10 mouse cellular contexts compared by ENCODE assay signal in the genomic region with DNA sequence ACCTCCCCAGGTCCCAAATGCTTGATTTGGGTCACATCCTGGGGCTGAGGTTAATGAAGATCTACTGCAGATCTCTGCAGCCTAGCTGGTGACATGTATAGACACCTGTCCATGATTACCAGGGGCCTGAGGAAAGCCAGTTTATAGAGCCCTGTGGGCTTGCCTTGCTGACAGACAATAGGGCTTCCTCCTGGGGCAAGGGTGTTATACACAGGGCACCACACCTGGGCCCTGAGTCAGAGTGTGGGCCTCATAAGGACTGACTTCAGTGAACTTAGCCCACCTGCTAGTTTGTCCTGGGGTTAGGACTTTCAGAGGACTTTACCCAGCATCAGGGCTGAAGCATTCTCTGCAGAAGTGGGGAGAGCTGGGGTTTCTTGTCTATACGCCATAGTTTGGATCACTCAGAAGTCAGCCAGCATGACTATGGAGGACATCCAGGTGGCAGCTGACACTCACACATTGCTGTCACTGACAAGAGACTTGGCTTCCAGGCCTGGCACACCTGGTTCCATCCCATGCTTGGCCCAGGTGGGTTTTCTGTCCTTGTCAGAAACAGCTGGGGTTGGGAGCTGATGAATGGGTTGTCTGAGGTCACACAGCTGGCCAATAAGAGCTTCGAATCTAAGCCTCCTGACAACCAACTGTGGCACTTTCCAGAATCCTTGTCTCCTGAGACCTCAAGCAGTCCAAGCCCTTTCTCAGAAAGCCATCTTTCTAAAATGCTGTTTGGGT.
DNase-seq lines count a peak whose midpoint lies in the region; ATAC-seq and TF ChIP-seq lines count a peak whose summit lies in the region.
"Had no signal": no experiment of that assay in that cellular context is flagged by ENCODE, and none has a peak within 500 bp of the region (broad histone marks: within the 10 kb centered on the region; RNA-seq: fewer than 3 reads in every experiment).

No protein-coding gene starts in this region.

- no peaks in the 10 kb centered on the region for H3K27me3 ChIP-seq in kidney, embryonic 16.5 days (ENCODE audit: insufficient read depth, low read length)
- H3K27me3 ChIP-seq in kidney, adult 2 months (replicated peaks; ENCODE audit: control insufficient read depth, insufficient read depth, low read length), result no peaks in the 10 kb centered on the region
- H3K27me3 ChIP-seq in limb, embryonic 14.5 days (ENCODE audit: control insufficient read depth, insufficient read depth, low read length), result no peaks in the 10 kb centered on the region
- no peaks in the 10 kb centered on the region for H3K27me3 ChIP-seq in intestine, postnatal 0 days (replicated peaks; ENCODE audit: control insufficient read depth, insufficient read depth, low read length)
- H3K27me3 ChIP-seq: stomach, embryonic 15.5 days had no signal

- DNase-seq in cerebellum, postnatal 10 days, result peak; percentile 26 to 29
- no peak for DNase-seq in cerebellum, postnatal 25 days
- DNase-seq in kidney, adult 2 months, result no peak
- DNase-seq in limb, embryonic 14.5 days (ENCODE audit: low spot score), result no peak
- peak; percentile 68 for DNase-seq in thymus, postnatal 25 days

- peak; percentile 11; the same call in 1 of the 2 replicates for ATAC-seq in kidney, embryonic 16.5 days (ENCODE audit: low FRiP score, low TSS enrichment)
- ATAC-seq in limb, embryonic 14.5 days (ENCODE audit: low FRiP score, low read depth), result no peak
- ATAC-seq in erythroid progenitor cell, adult 5-6 weeks (replicated peaks; ENCODE audit: low FRiP score, poor library complexity, severe bottlenecking), result no peak
- no peak for ATAC-seq in intestine, postnatal 0 days

- no peak overlapping the region for H3K9ac ChIP-seq in kidney, embryonic 16.5 days (replicated peaks; ENCODE audit: low read length)
- no peak overlapping the region for H3K9ac ChIP-seq in limb, embryonic 14.5 days (ENCODE audit: low read depth, low read length, severe bottlenecking)
- H3K9ac ChIP-seq in intestine, postnatal 0 days (ENCODE audit: low read depth, low read length), result no peak overlapping the region
- H3K9ac ChIP-seq: midbrain, embryonic 12.5 days; stomach, embryonic 15.5 days had no signal

- no peak overlapping the region for H3K4me3 ChIP-seq in kidney, embryonic 16.5 days (ENCODE audit: low read length)
- no peak overlapping the region for H3K4me3 ChIP-seq in kidney, adult 2 months (ENCODE audit: insufficient read depth, low read depth, low read length)
- H3K4me3 ChIP-seq in limb, embryonic 14.5 days (replicated peaks; ENCODE audit: low read length), result no peak overlapping the region
- H3K4me3 ChIP-seq in intestine, postnatal 0 days (ENCODE audit: low read depth, low read length), result no peak overlapping the region
- H3K4me3 ChIP-seq: midbrain, embryonic 12.5 days; stomach, embryonic 15.5 days had no signal

- WGBS in kidney, embryonic 16.5 days, result 80% methylated on average over 2 of the region's 2 CpGs
- WGBS in kidney, adult 2 months, result 92% methylated on average over 2 of the region's 2 CpGs
- 61% methylated on average over 2 of the region's 2 CpGs for WGBS in limb, embryonic 14.5 days
- 84% methylated on average over 2 of the region's 2 CpGs for WGBS in intestine, postnatal 0 days

- TF ChIP-seq POLR2A in kidney, adult 2 months (IDR thresholded peaks at IDR 0.05; ENCODE audit: low read depth, low read length), result no peak
- TF ChIP-seq POLR2A in limb, embryonic 14.5 days (IDR thresholded peaks at IDR 0.05; ENCODE audit: borderline replicate concordance, extremely low read depth, insufficient read depth, insufficient read length), result no peak

- H3K27ac ChIP-seq in kidney, embryonic 16.5 days (ENCODE audit: low read length), result no peak overlapping the region
- no peak overlapping the region for H3K27ac ChIP-seq in kidney, adult 2 months (ENCODE audit: insufficient read depth, low read depth, low read length)
- peak overlapping the region; percentile 79 for H3K27ac ChIP-seq in limb, embryonic 14.5 days (replicated peaks; ENCODE audit: low read depth, low read length)
- H3K27ac ChIP-seq in intestine, postnatal 0 days (ENCODE audit: low read depth, low read length), result no peak overlapping the region
- H3K27ac ChIP-seq: stomach, embryonic 15.5 days had no signal

- no peak overlapping the region for H3K4me2 ChIP-seq in kidney, embryonic 16.5 days (replicated peaks; ENCODE audit: low read depth, low read length)
- no peak overlapping the region for H3K4me2 ChIP-seq in limb, embryonic 14.5 days (replicated peaks; ENCODE audit: low read depth, low read length, severe bottlenecking)
- H3K4me2 ChIP-seq in intestine, postnatal 0 days (replicated peaks; ENCODE audit: low read depth), result no peak overlapping the region
- H3K4me2 ChIP-seq: midbrain, embryonic 12.5 days; stomach, embryonic 15.5 days had no signal

- peaks cover 11% of the 10 kb centered on the region; the same call in 1 of the 2 replicates for H3K4me1 ChIP-seq in kidney, embryonic 16.5 days (ENCODE audit: insufficient read depth, low read length)
- H3K4me1 ChIP-seq in kidney, adult 2 months (ENCODE audit: control insufficient read depth, insufficient read depth, low read length), result no peaks in the 10 kb centered on the region
- peaks cover 36% of the 10 kb centered on the region for H3K4me1 ChIP-seq in limb, embryonic 14.5 days (ENCODE audit: control insufficient read depth, insufficient read depth, low read length)
- no peaks in the 10 kb centered on the region for H3K4me1 ChIP-seq in intestine, postnatal 0 days (replicated peaks; ENCODE audit: control insufficient read depth, insufficient read depth, low read length)

- no peaks in the 10 kb centered on the region for H3K36me3 ChIP-seq in kidney, embryonic 16.5 days (ENCODE audit: insufficient read depth, low read length)
- H3K36me3 ChIP-seq in kidney, adult 2 months (ENCODE audit: control insufficient read depth, insufficient read depth, low read length), result no peaks in the 10 kb centered on the region
- no peaks in the 10 kb centered on the region for H3K36me3 ChIP-seq in limb, embryonic 14.5 days (ENCODE audit: control insufficient read depth, insufficient read depth, low read length)
- H3K36me3 ChIP-seq in intestine, postnatal 0 days (ENCODE audit: control insufficient read depth, insufficient read depth), result no peaks in the 10 kb centered on the region
- H3K36me3 ChIP-seq: midbrain, embryonic 12.5 days; stomach, embryonic 15.5 days had no signal

- TF ChIP-seq CTCF in kidney, adult 2 months (conservative IDR thresholded peaks at IDR 0.05; ENCODE audit: insufficient read depth, insufficient read length, low read depth, low read length), result no peak
- TF ChIP-seq CTCF in intestine, postnatal 0 days (IDR thresholded peaks at IDR 0.05; ENCODE audit: low read depth), result no peak

- no peaks in the 10 kb centered on the region for H3K9me3 ChIP-seq in kidney, embryonic 16.5 days (ENCODE audit: low read length)
- H3K9me3 ChIP-seq in limb, embryonic 14.5 days (ENCODE audit: control insufficient read depth, low read length), result no peaks in the 10 kb centered on the region
- no peaks in the 10 kb centered on the region for H3K9me3 ChIP-seq in intestine, postnatal 0 days (ENCODE audit: control insufficient read depth)
- H3K9me3 ChIP-seq: midbrain, embryonic 12.5 days; stomach, embryonic 15.5 days had no signal

Comparison
In these comparisons a context has a peak if more than half of its experiments do, and no peak if none do; other contexts are left out.
1. DNase-seq: peak in cerebellum, postnatal 10 days (2 of 2) and thymus, postnatal 25 days (single experiment); none in cerebellum, postnatal 25 days (0 of 2), kidney, adult 2 months (single experiment) and limb, embryonic 14.5 days (single experiment).